Mouse (Mus musculus): Measurements from ENCODE around the gene Emid1. TPM values are rescaled to one million over a fixed set of nuclear protein-coding genes. Genes with fewer than 3 reads are reported as not detected.

The Emid1 gene
- total and polyA plus RNA-seq, 3 experiments, result not detected

- H3K27ac ChIP-seq (ENCODE audit: insufficient read depth, low read depth), result no peak overlapping the region
- H3K4me3 ChIP-seq (replicated peaks in 1 of 3; ENCODE audit: low read depth in 2 of 3, low read length in 2 of 3, poor library complexity in 1 of 3), result no peak overlapping the region
- DNase-seq (ENCODE audit: extremely low read depth), result no peak
- peaks cover 18% of the 10 kb centered on the region for H3K9me3 ChIP-seq (replicated peaks; ENCODE audit: low read length)
- dilution Hi-C loops (cut with MboI; ENCODE audit: extremely low pct_ligation_motif_present, extremely low pct_unique_long_range_greater_than_20kb, low sequenced_read_pairs) (no loop called here), in situ Hi-C loops (cut with MboI; ENCODE audit: low pct_ligation_motif_present, low pct_unique_long_range_greater_than_20kb, low sequenced_read_pairs) (no loop called here)
- TF ChIP-seq SMC3 (IDR thresholded peaks at IDR 0.05; ENCODE audit: low read depth, low read length) (peak; percentile 36), CTCF (conservative IDR thresholded peaks at IDR 0.05 in 1 of 2, IDR thresholded peaks at IDR 0.05 in 1 of 2; ENCODE audit: low read depth in 2 of 2, low read length in 2 of 2) (peak; percentile 56 to 68), ZNF384 (IDR thresholded peaks at IDR 0.05; ENCODE audit: low read depth, low read length) (no peak), RAD21 (IDR thresholded peaks at IDR 0.05; ENCODE audit: low read depth, low read length) (peak; percentile 46)
- no peaks in the 10 kb centered on the region for H3K79me2 ChIP-seq (replicated peaks; ENCODE audit: control insufficient read depth, extremely low read depth, insufficient read depth, poor library complexity, severe bottlenecking)
- peaks cover 18% of the 10 kb centered on the region for H3K27me3 ChIP-seq (replicated peaks)
- H3K4me1 ChIP-seq (ENCODE audit: control insufficient read depth in 1 of 2, insufficient read depth in 2 of 2), result peaks cover 0 to 16% of the 10 kb centered on the region in 2 experiments; a peak in 2 of 4 replicates
- no peak overlapping the region for H3K9ac ChIP-seq (ENCODE audit: insufficient read depth, low read depth)
- no peaks in the 10 kb centered on the region for H3K36me3 ChIP-seq (replicated peaks in 1 of 2; ENCODE audit: control insufficient read depth in 1 of 2, insufficient read depth in 1 of 2, low read length in 1 of 2)
- H3K4me2 ChIP-seq (ENCODE audit: insufficient read depth, low read depth, poor library complexity, severe bottlenecking), result no peak overlapping the region
Observed at GRCm38 (mm10) chr11:5160722-5161485, 8.8 kb upstream of the Emid1 start.

- Histone ChIP-seq H3K36me3 (replicated peaks in 1 of 2; ENCODE audit: control insufficient read depth in 1 of 2, insufficient read depth in 1 of 2, low read length in 1 of 2) (no peaks in the 10 kb centered on the region), H3K9me3 (replicated peaks; ENCODE audit: low read length) (peaks cover 18% of the 10 kb centered on the region), H3K4me1 (ENCODE audit: control insufficient read depth in 1 of 2, insufficient read depth in 2 of 2) (peaks cover 0 to 28% of the 10 kb centered on the region in 2 experiments; a peak in 2 of 4 replicates), H3K27ac (ENCODE audit: insufficient read depth, low read depth) (no peak overlapping the region), H3K4me3 (replicated peaks in 1 of 3; ENCODE audit: low read depth in 2 of 3, low read length in 2 of 3, poor library complexity in 1 of 3) (no peak overlapping the region), H3K4me2 (ENCODE audit: insufficient read depth, low read depth, poor library complexity, severe bottlenecking) (no peak overlapping the region), H3K27me3 (replicated peaks) (peaks cover 19% of the 10 kb centered on the region), H3K9ac (ENCODE audit: insufficient read depth, low read depth) (no peak overlapping the region), H3K79me2 (replicated peaks; ENCODE audit: control insufficient read depth, extremely low read depth, insufficient read depth, poor library complexity, severe bottlenecking) (no peaks in the 10 kb centered on the region)
- dilution Hi-C loops (cut with MboI; ENCODE audit: extremely low pct_ligation_motif_present, extremely low pct_unique_long_range_greater_than_20kb, low sequenced_read_pairs) (no loop called here), in situ Hi-C loops (cut with MboI; ENCODE audit: low pct_ligation_motif_present, low pct_unique_long_range_greater_than_20kb, low sequenced_read_pairs) (loop anchor here (5.0 kb wide), 1 partner anchor 36 kb away; no protein-coding TSS in a partner anchor)
- TF ChIP-seq EP300 (IDR thresholded peaks at IDR 0.05; ENCODE audit: low read length) (no peak), POLR2A (IDR thresholded peaks at IDR 0.05; ENCODE audit: low read depth, low read length) (no peak), MXI1 (IDR thresholded peaks at IDR 0.05; ENCODE audit: low read depth, low read length) (no peak), RCOR1 (conservative IDR thresholded peaks at IDR 0.05; ENCODE audit: low read depth, low read length) (no peak), HCFC1 (IDR thresholded peaks at IDR 0.05; ENCODE audit: low read depth, low read length) (no peak), ELF1 (IDR thresholded peaks at IDR 0.05; ENCODE audit: low read depth, low read length) (no peak), ZMIZ1 (IDR thresholded peaks at IDR 0.05; ENCODE audit: low read depth, low read length) (no peak), UBTF (IDR thresholded peaks at IDR 0.05; ENCODE audit: low read depth, low read length) (no peak), MAZ (IDR thresholded peaks at IDR 0.05; ENCODE audit: low read depth, low read length) (no peak), CTCF (conservative IDR thresholded peaks at IDR 0.05 in 1 of 2, IDR thresholded peaks at IDR 0.05 in 1 of 2; ENCODE audit: low read depth in 2 of 2, low read length in 2 of 2) (no peak), CHD1 (IDR thresholded peaks at IDR 0.05; ENCODE audit: low read depth, low read length) (no peak), SMC3 (IDR thresholded peaks at IDR 0.05; ENCODE audit: low read depth, low read length) (no peak), ZNF384 (IDR thresholded peaks at IDR 0.05; ENCODE audit: low read depth, low read length) (no peak), ZC3H11A (IDR thresholded peaks at IDR 0.05; ENCODE audit: low read depth, low read length) (no peak)
- no peak for DNase-seq (ENCODE audit: extremely low read depth)
Observed at GRCm38 (mm10) chr11:5158056-5158455, 6.0 kb upstream of the Emid1 start.
